Mouse (Mus musculus) heart, adult 2 months (tissue): ENCODE data around the gene Plb1.

Source experiments
- CTCF ChIP-seq: fragments of 200-600 bp; IDR thresholded peaks from 2 replicates; pipeline ENCODE4 v1.8.1; 2022; ENCODE audit warnings: antibody characterized with exemption, mild to moderate bottlenecking, moderate library complexity
- POLR2A ChIP-seq: fragments of 200-500 bp; IDR thresholded peaks from 2 replicates; pipeline ENCODE4 v1.6.1; 2011; ENCODE audit warnings: mild to moderate bottlenecking, low read depth, low read length, control low read depth; ENCODE audit not compliant: insufficient read depth

DNA sequence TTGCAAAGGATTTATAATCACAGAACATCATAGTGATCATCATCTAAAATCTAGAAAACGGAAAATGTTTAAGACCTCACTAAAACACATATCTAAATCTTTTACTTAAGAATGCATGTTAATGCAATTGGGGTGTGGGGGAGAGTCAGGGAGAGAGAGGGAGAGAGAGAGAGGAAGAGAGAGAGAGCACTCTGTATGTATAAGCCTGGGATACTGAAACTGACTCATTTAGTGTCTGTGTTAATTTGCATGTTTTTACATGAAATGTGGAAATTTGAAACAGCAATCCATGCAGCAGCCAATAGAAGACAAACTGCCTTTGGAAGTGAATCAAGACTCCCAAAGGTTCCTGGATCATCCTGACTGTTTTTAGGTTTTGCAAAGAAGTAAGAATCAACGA is 181.1 kb downstream of the Plb1 start:
- TF ChIP-seq POLR2A (no peak), CTCF (no peak)
